Mouse (Mus musculus) erythroblast, embryonic 14.5 days (primary cell): Measurements from ENCODE around the gene 1700025C18Rik. TPM values are rescaled to one million over a fixed set of nuclear protein-coding genes. Genes with fewer than 3 reads are reported as not detected.

Experiments used
- H3K27me3 ChIP-seq: 2 replicates; pipeline ENCODE4 v1.6.1; 2012; ENCODE audit warnings: inconsistent platforms; ENCODE audit not compliant: control insufficient read depth
- H3K36me3 ChIP-seq: 2 replicates; pipeline ENCODE4 v1.6.1; 2012; ENCODE audit warnings: mild to moderate bottlenecking, inconsistent platforms; ENCODE audit not compliant: control insufficient read depth
- H3K4me1 ChIP-seq: 2 replicates; pipeline ENCODE4 v1.6.1; 2012; ENCODE audit warnings: inconsistent platforms; ENCODE audit not compliant: control insufficient read depth
- H3K4me3 ChIP-seq: replicated peaks from 2 replicates; pipeline ENCODE3; 2012; ENCODE audit warnings: moderate library complexity, mild to moderate bottlenecking, inconsistent platforms
- H3K9me3 ChIP-seq: 2 replicates; pipeline ENCODE4 v1.6.1; 2012; ENCODE audit warnings: low read length, inconsistent platforms, mixed read lengths; ENCODE audit not compliant: control insufficient read depth
- GATA1 ChIP-seq: IDR thresholded peaks from 2 replicates; pipeline ENCODE4 v1.6.1; 2012; ENCODE audit warnings: low read length, inconsistent platforms, mixed read lengths
- TAL1 ChIP-seq: IDR thresholded peaks from 3 replicates; pipeline ENCODE4 v1.6.1; 2012; ENCODE audit warnings: low read length, inconsistent platforms, mixed read lengths
- polyA plus RNA-seq: library from polyadenylated mRNA; stranded (reverse); fragments of >175 nt; gene quantifications from 2 replicates; pipeline ENCODE4 v1.2.3, GENCODE M21; 2012

1700025C18Rik gene
- polyA plus RNA-seq, 1 experiment, result not detected

- Histone ChIP-seq H3K27me3 (peaks cover 10% of the 10 kb centered on the region), H3K9me3 (no peaks in the 10 kb centered on the region), H3K4me3 (peak overlapping the region; percentile 93), H3K4me1 (peaks cover 26% of the 10 kb centered on the region), H3K36me3 (peaks cover 5% of the 10 kb centered on the region; the same call in 1 of the 2 replicates)
- TF ChIP-seq TAL1, result no peak
- TF ChIP-seq GATA1, result no peak
Measured at GRCm38 (mm10) chr2:165033306-165033705, 57.2 kb downstream of the 1700025C18Rik start.

- Histone ChIP-seq H3K36me3 (peaks cover 5% of the 10 kb centered on the region; the same call in 1 of the 2 replicates), H3K4me1 (peaks cover 28% of the 10 kb centered on the region), H3K9me3 (no peaks in the 10 kb centered on the region), H3K27me3 (peaks cover 7% of the 10 kb centered on the region), H3K4me3 (no peak overlapping the region)
- no peak for TF ChIP-seq TAL1
- TF ChIP-seq GATA1, result no peak
Measured at GRCm38 (mm10) chr2:165032533-165032932, 58.0 kb downstream of the 1700025C18Rik start.

Other genes starting within 250 kb of the 1700025C18Rik start
- 0.32 and 0.70 TPM in 2 replicates for gene Pltp, start 233.0 kb downstream of the 1700025C18Rik start, polyA plus RNA-seq
- 24.3 and 28.7 TPM in 2 replicates for gene Pcif1, start 211.4 kb downstream of the 1700025C18Rik start, polyA plus RNA-seq
- gene Zfp335, start 179.0 kb downstream of the 1700025C18Rik start, polyA plus RNA-seq, result 5.2 and 5.8 TPM in 2 replicates
- 0.04 TPM in 1 of 2 replicates, not detected in the other for gene Mmp9, start 150.0 kb downstream of the 1700025C18Rik start, polyA plus RNA-seq
- gene Slc12a5, start 129.9 kb downstream of the 1700025C18Rik start, polyA plus RNA-seq, result not detected in 2 replicates
- gene Ncoa5, start 55.9 kb downstream of the 1700025C18Rik start, polyA plus RNA-seq, result 1.7 and 1.8 TPM in 2 replicates
- 0.02 TPM in 1 of 2 replicates, not detected in the other for gene Cd40, start 35.1 kb downstream of the 1700025C18Rik start, polyA plus RNA-seq
- gene Cdh22, start 144.1 kb upstream of the 1700025C18Rik start, polyA plus RNA-seq, result not detected in 2 replicates
- gene Slc35c2, start 197.1 kb upstream of the 1700025C18Rik start, polyA plus RNA-seq, result 2.5 TPM in 2 replicates
- 0.78 and 0.94 TPM in 2 replicates for gene Elmo2, start 235.7 kb upstream of the 1700025C18Rik start, polyA plus RNA-seq